Mouse (Mus musculus) adrenal gland, adult 10 weeks (tissue): ENCODE data around the gene Epor. TPM values are rescaled to one million over a fixed set of nuclear protein-coding genes. Genes with fewer than 3 reads are reported as not detected.

Source experiments
- polyA plus RNA-seq: library from polyadenylated mRNA; stranded (reverse); fragments of 350-450 nt; fragmentation: Illumina TruSeq; extraction: RNeasy Lipid Tissue Mini Kit (QIAGEN cat#74804); gene quantifications from one replicate; pipeline ENCODE4 v1.2.3, GENCODE M21; 2014; ENCODE audit warnings: low read depth, low replicate concordance

Gene Epor
- not detected for polyA plus RNA-seq

GRCm38 (mm10) chr9:21963417-21963816 lies at the start of gene Epor:
Gene Epor, minus strand, starts transcription at chr9:21963506.

GRCm38 (mm10) chr9:22002194-22003162 lies 39.2 kb upstream of the Epor start, which contains the start of the genes Ccdc151 and Prkcsh:
Gene Ccdc151, minus strand, starts transcription at chr9:22002634.
Gene Prkcsh, plus strand, starts transcription at chr9:22002806.

GRCm38 (mm10) chr9:21989230-21990110 lies 26.2 kb upstream of the Epor start, which contains the start of gene Rgl3:
Gene Rgl3, minus strand, starts transcription at chr9:21989446.

GRCm38 (mm10) chr9:21955570-21956281 lies 7.6 kb downstream of the Epor start, which contains the start of gene Swsap1:
Gene Swsap1, plus strand, starts transcription at chr9:21955755.

GRCm38 (mm10) chr9:21936692-21937570 lies 26.4 kb downstream of the Epor start, which contains the start of gene Plppr2:
Gene Plppr2, plus strand, starts transcription at chr9:21937033.

GRCm38 (mm10) chr9:21927208-21927753 lies 36.0 kb downstream of the Epor start, which contains the start of the genes Ccdc159 and Tmem205:
Gene Ccdc159, plus strand, starts transcription at chr9:21927471.
Gene Tmem205, minus strand, starts transcription at chr9:21927556.

GRCm38 (mm10) chr9:21918035-21918592 lies 45.2 kb downstream of the Epor start, which contains the start of gene Rab3d:
Gene Rab3d, minus strand, starts transcription at chr9:21918192.

Other genes starting within 250 kb of the Epor start
- 37.2 TPM for gene Ldlr, start 240.0 kb downstream of the Epor start, polyA plus RNA-seq
- 0.58 TPM for gene Spc24, start 203.2 kb downstream of the Epor start, polyA plus RNA-seq
- 13.8 TPM for gene Kank2, start 164.8 kb downstream of the Epor start, polyA plus RNA-seq
- not detected for gene Angptl8, start 128.0 kb downstream of the Epor start, polyA plus RNA-seq
- 2.9 TPM for gene Dock6, start 110.9 kb downstream of the Epor start, polyA plus RNA-seq
- 14.0 TPM for gene Rab3d, start 45.3 kb downstream of the Epor start, polyA plus RNA-seq
- 0.99 TPM for gene Ccdc159, start 36.0 kb downstream of the Epor start, polyA plus RNA-seq
- gene Tmem205, start 36.0 kb downstream of the Epor start, polyA plus RNA-seq = 8.9 TPM
- 2.2 TPM for gene Plppr2, start 26.5 kb downstream of the Epor start, polyA plus RNA-seq
- 10.1 TPM for gene Swsap1, start 7.8 kb downstream of the Epor start, polyA plus RNA-seq
- 2.8 TPM for gene Rgl3, start 25.9 kb upstream of the Epor start, polyA plus RNA-seq
- gene Ccdc151, start 39.1 kb upstream of the Epor start, polyA plus RNA-seq = 0.76 TPM
- gene Prkcsh, start 39.3 kb upstream of the Epor start, polyA plus RNA-seq = 10.0 TPM
- 1.1 TPM for gene Elavl3, start 88.5 kb upstream of the Epor start, polyA plus RNA-seq
- not detected for gene Gm49318, start 107.8 kb upstream of the Epor start, polyA plus RNA-seq
- gene Zfp653, start 107.9 kb upstream of the Epor start, polyA plus RNA-seq = not detected
- gene Ecsit, start 121.9 kb upstream of the Epor start, polyA plus RNA-seq = 4.3 TPM
- 3.6 TPM for gene Cnn1, start 135.7 kb upstream of the Epor start, polyA plus RNA-seq
- 8.3 TPM for gene Elof1, start 153.7 kb upstream of the Epor start, polyA plus RNA-seq
- 5.2 TPM for gene Acp5, start 172.2 kb upstream of the Epor start, polyA plus RNA-seq
- 5.1 TPM for gene Pigyl, start 193.3 kb upstream of the Epor start, polyA plus RNA-seq
- gene Zfp872, start 224.6 kb upstream of the Epor start, polyA plus RNA-seq = 6.4 TPM